Mouse (Mus musculus) forebrain, embryonic 10.5 days (tissue): ENCODE measurements around the gene Arid5b. TPM values are rescaled to one million over a fixed set of nuclear protein-coding genes. Genes with fewer than 3 reads are reported as not detected.

Source experiments
- DNase-seq: peaks from one replicate; pipeline ENCODE4 v3.0.0-alpha.2; 2017; ENCODE audit warnings: low spot score; ENCODE audit errors: extremely low spot score
- H3K27ac ChIP-seq: fragments of 300-500 bp; sonication (generic); 2 replicates; pipeline ENCODE4 v1.5.1; 2016; ENCODE audit warnings: mild to moderate bottlenecking
- H3K27me3 ChIP-seq: fragments of 300-500 bp; sonication (generic); 2 replicates; pipeline ENCODE4 v1.6.1; 2016; ENCODE audit warnings: mild to moderate bottlenecking; ENCODE audit not compliant: poor library complexity, severe bottlenecking
- H3K36me3 ChIP-seq: fragments of 300-500 bp; sonication (generic); replicated peaks from 2 replicates; pipeline ENCODE4 v1.6.1; 2016; ENCODE audit warnings: mild to moderate bottlenecking, moderate library complexity
- H3K4me1 ChIP-seq: fragments of 300-500 bp; sonication (generic); 2 replicates; pipeline ENCODE4 v1.6.1; 2016
- H3K4me3 ChIP-seq: fragments of 300-500 bp; sonication (generic); 2 replicates; pipeline ENCODE4 v1.5.1; 2016; ENCODE audit warnings: mild to moderate bottlenecking, moderate library complexity
- H3K9me3 ChIP-seq: fragments of 300-500 bp; sonication (generic); 2 replicates; pipeline ENCODE4 v1.6.1; 2016; ENCODE audit warnings: mild to moderate bottlenecking, moderate library complexity
- WGBS: fragments of 180-500 bp; shearing (Covaris S2); methylation state at CpG from one replicate; pipeline ENCODE4 v1.1.7; 2016; 5-methylcytosine and 5-hydroxymethylcytosine counted together
- polyA plus RNA-seq: library from polyadenylated mRNA; unstranded; fragments of >200 nt; fragmentation: Nextera tagmentation; extraction: Ambion mirVana; gene quantifications from 2 replicates; pipeline ENCODE4 v1.2.1, GENCODE M21; 2016

Arid5b gene
- polyA plus RNA-seq, 1 experiment from 2014 or later = 10.5 TPM

DNA sequence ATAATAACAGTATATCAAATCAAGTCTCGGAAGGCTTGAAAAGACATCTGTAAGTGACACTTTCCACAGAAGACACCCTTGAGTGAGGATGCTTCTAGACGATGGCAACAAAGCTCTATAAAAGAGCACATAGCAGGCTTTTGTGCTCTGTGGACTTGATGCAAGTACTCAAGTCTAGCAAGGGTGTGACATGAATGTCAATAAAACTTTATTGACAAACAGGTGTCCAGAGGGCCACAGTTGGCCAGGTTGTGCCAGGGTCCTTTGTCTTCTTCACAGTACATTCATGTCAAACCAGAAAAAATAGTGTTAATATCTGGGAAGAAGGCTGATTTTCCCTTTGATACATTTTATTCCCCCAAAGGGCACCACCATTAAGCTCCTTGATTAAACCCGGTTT, 149.5 kb downstream of the Arid5b start:
- no peak overlapping the region for H3K27ac ChIP-seq
- peaks cover 22% of the 10 kb centered on the region for H3K4me1 ChIP-seq
- no peaks in the 10 kb centered on the region for H3K27me3 ChIP-seq
- no peaks in the 10 kb centered on the region for H3K9me3 ChIP-seq
- no peak overlapping the region for H3K4me3 ChIP-seq
- 86% methylated on average over 3 of the region's 3 CpGs for WGBS
- DNase-seq = no peak
- H3K36me3 ChIP-seq = peaks cover 18% of the 10 kb centered on the region

DNA sequence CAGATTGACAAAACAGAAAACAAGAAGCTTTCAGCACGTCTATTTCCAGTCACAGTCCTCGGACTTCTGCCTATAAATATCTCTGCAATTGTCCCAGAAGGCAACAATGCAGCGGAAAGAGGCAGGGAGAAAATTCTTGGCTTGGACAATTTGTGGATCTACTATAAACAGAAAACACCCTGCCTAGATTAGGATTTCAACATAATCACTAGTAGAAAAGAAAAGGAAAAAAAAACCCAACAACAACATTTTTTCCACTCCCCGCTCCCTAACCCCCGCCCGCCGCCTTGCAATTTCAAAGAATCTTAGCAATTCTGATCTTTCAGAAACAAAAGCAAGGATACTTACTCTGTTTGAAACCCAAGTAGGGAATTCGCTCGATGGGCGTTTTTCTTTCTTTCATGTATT, 150.1 kb downstream of the Arid5b start:
- H3K4me3 ChIP-seq = no peak overlapping the region
- 81% methylated on average over 10 of the region's 10 CpGs for WGBS
- no peak overlapping the region for H3K27ac ChIP-seq
- H3K27me3 ChIP-seq = no peaks in the 10 kb centered on the region
- peaks cover 22% of the 10 kb centered on the region for H3K4me1 ChIP-seq
- no peak for DNase-seq
- no peaks in the 10 kb centered on the region for H3K9me3 ChIP-seq
- H3K36me3 ChIP-seq = peaks cover 18% of the 10 kb centered on the region

DNA sequence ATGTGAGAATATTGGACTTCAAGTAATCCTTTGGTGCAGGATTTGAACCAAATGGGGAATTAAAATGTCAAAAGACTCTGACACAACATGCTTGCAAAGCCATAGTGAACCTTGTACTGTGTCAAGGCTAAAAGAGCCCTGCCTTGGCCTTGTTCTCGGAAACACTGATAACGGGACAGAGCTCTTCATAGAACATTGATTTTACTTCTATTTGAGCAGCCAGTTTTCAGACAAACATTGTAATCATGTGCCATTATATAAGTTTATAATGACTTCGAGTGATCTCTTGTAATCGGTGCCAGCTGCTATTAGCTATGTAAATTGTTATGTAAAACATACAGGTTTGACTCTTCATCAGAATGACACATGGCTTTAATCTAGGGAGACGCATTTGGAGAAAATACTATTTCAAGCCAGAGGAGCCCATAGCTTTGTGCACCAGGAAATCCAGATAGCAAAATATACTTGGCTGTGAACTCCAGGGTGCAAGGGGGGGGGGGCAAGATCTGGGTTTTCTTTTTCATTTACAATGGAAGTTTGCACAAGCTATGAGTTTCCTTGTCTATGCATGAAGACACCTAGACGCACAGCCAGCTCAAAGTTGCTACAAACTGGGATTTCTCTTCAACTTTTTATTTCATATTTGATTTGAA, 150.8 kb downstream of the Arid5b start:
- H3K27ac ChIP-seq = no peak overlapping the region
- peaks cover 22% of the 10 kb centered on the region for H3K4me1 ChIP-seq
- no peaks in the 10 kb centered on the region for H3K9me3 ChIP-seq
- H3K36me3 ChIP-seq = peaks cover 12% of the 10 kb centered on the region
- DNase-seq = no peak
- WGBS = 85% methylated on average over 6 of the region's 6 CpGs
- H3K27me3 ChIP-seq = no peaks in the 10 kb centered on the region
- H3K4me3 ChIP-seq = no peak overlapping the region

DNA sequence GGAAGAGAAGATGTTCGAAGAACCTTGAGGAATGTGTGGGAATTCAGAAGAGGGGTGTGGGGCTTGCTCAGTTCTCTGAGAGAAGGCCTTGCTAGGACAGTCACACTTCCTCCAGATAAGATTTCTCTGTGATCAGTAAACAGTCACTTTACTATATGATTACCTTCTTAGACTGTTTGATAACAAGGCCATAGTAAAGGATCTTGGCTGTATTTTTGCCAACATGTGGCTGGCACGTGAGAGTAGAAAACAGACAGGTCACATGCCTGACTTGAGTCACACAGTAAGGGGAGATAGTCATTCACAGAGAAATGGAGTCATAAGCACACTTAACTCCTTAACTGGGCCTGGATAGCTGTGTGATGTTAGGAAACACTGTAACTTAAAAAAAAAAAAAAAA, 151.4 kb downstream of the Arid5b start:
- no peaks in the 10 kb centered on the region for H3K9me3 ChIP-seq

DNA sequence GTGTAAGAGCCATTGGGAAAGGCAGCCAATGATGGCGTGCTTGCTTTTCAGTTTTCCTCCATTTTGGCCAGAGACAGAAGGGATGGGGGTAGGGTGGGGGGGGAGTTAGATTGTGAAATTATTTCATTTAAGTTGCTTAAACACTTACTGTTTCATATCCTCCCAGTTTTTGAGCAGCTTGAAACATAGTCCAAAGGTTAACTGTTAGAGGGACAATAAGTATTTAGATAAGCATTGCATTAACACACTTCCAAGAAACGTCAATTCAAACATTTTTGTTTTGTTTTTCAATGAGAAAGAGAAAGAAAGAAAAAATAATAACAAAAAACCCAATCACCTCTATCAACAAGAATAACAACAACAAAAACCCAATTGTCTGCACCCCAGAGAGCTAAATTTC, 152.0 kb downstream of the Arid5b start:
- Histone ChIP-seq H3K27ac (no peak overlapping the region), H3K27me3 (no peaks in the 10 kb centered on the region), H3K36me3 (peaks cover 3% of the 10 kb centered on the region; the same call in 1 of the 2 replicates), H3K9me3 (no peaks in the 10 kb centered on the region), H3K4me3 (no peak overlapping the region), H3K4me1 (peaks cover 22% of the 10 kb centered on the region)
- no peak for DNase-seq
- 90% methylated on average over 2 of the region's 2 CpGs for WGBS

More for the DNA sequence above, 151.4 kb downstream of the Arid5b start:
- Histone ChIP-seq H3K27me3 (no peaks in the 10 kb centered on the region), H3K27ac (no peak overlapping the region), H3K4me1 (peaks cover 22% of the 10 kb centered on the region), H3K36me3 (peaks cover 6% of the 10 kb centered on the region), H3K4me3 (no peak overlapping the region)
- 87% methylated on average over 2 of the region's 2 CpGs for WGBS
- no peak for DNase-seq

DNA sequence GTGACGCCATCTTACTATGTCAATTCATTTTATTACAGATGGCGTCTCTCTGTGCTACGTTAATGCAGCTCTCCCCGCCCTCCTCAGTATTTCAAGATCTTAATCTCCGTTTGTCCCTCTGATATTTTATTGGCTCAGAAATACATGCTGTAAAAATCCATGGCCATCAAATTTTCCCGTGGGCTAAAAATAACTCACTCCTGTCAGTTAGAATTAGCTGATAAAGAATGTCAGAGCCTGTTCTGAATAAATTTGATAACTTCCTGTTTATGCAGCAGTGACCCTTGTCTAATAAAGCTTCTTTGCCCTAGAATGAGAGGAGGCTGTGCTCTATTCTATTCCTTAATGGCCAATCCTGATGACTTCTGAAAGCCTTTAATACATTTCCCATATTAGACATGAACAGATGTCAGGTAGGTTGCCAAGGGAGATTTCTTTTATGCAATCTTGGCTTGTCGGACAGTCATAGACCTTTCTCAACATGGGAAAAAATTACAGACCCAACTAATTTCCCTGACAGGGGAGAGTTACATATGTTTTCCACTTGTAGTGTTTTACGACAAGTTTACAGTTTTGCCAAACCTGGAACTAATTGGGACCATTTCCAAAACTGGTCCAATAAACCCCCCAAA, 152.5 kb downstream of the Arid5b start:
- no peak for DNase-seq
- Histone ChIP-seq H3K36me3 (peaks cover 3% of the 10 kb centered on the region; the same call in 1 of the 2 replicates), H3K27me3 (no peaks in the 10 kb centered on the region), H3K4me1 (peaks cover 22% of the 10 kb centered on the region), H3K27ac (no peak overlapping the region), H3K4me3 (no peak overlapping the region), H3K9me3 (no peaks in the 10 kb centered on the region)
- 87% methylated on average over 8 of the region's 8 CpGs for WGBS

DNA sequence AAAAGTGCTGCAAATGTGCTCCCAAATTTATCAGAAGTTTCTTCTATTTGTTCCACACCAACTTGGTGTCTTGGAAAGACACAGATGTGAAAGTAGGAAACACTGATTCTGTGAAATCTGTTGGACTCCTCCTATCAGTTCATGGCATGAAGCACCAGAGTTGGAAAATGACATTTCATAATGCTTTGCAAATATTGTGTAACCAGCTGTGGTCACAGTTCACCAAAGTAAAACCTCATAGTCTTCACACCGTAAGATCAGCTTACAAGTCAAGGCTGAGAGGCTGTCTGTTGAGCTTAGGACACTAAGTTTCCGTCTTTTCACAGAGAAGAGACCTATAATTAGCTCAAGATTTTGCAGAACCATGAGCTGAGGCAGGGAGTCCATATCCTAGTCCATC, 153.6 kb downstream of the Arid5b start:
- Histone ChIP-seq H3K9me3 (no peaks in the 10 kb centered on the region), H3K36me3 (peaks cover 3% of the 10 kb centered on the region; the same call in 1 of the 2 replicates), H3K27ac (no peak overlapping the region), H3K4me1 (peaks cover 21% of the 10 kb centered on the region), H3K27me3 (no peaks in the 10 kb centered on the region), H3K4me3 (no peak overlapping the region)
- DNase-seq = no peak
- 90% methylated on average over 2 of the region's 2 CpGs for WGBS

DNA sequence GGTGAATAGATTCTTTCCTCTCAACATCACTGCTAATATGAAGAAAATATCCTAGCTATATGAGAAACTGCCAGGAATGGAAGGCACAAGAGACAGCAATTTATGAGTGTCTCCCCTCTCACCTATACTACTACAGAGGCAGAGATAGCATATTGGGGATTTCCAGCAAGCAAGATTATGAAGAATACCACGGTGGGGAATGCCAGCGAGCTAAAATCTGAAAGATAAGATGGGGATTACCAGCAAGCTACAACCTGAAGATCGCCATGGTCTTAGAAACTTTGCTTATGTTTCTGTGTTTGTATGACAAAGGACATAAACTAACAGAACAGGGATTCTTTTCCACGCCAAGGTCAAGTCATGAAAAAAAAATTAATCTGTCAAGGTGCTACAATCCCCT, 155.1 kb downstream of the Arid5b start:
- 90% methylated on average over 4 of the region's 4 CpGs for WGBS
- peaks cover 3% of the 10 kb centered on the region; the same call in 1 of the 2 replicates for H3K36me3 ChIP-seq

DNA sequence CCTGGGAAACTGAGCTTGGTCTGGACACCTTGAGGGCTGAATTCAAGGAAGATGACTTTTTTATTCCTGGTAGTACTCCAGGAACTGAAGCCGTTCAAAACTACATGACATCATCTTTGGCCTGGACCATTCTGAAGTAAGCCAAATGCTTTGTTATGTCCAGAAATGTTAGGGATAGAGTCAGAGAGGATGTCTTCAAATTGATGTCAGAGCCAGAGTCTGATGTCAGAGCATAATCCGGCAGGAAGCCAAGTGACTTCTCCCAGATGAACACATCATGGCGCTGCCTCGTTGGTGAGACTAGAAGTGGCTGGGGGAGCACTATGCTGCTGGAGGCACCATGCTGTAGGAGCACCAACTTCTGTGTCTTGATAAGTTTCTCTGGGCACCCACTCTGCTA, 156.6 kb downstream of the Arid5b start:
- peaks cover 6% of the 10 kb centered on the region; the same call in 1 of the 2 replicates for H3K4me1 ChIP-seq
- H3K4me3 ChIP-seq = no peak overlapping the region
- WGBS = 97% methylated on average over 4 of the region's 4 CpGs
- no peaks in the 10 kb centered on the region for H3K9me3 ChIP-seq
- no peaks in the 10 kb centered on the region for H3K27me3 ChIP-seq
- peaks cover 5% of the 10 kb centered on the region; the same call in 1 of the 2 replicates for H3K36me3 ChIP-seq
- no peak overlapping the region for H3K27ac ChIP-seq
- no peak for DNase-seq

More for the DNA sequence above, 155.1 kb downstream of the Arid5b start:
- Histone ChIP-seq H3K9me3 (no peaks in the 10 kb centered on the region), H3K27ac (no peak overlapping the region), H3K4me3 (no peak overlapping the region), H3K27me3 (no peaks in the 10 kb centered on the region), H3K4me1 (peaks cover 8% of the 10 kb centered on the region; the same call in 1 of the 2 replicates)
- no peak for DNase-seq

DNA sequence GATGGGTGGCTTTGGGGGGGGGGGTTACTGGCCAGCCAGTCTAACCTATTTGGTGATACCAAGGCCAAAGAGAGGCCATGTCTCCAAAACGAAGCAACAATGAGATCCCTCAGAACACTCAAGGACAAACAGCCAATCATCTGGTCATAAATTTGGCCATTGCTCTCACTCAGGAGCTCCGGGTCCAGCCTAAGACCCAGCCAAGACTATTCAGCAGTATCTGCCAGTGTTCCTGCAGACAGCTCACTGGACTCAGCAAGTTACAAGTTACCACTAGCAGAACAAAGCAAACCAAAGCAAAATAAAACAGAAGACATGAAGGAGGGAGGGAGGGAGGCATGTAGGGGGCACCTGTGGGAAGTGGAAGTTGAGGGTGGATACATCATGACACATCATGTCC, 157.3 kb downstream of the Arid5b start:
- peaks cover 6% of the 10 kb centered on the region; the same call in 1 of the 2 replicates for H3K4me1 ChIP-seq
- 91% methylated on average over 2 of the region's 2 CpGs for WGBS
- H3K36me3 ChIP-seq = peaks cover 5% of the 10 kb centered on the region; the same call in 1 of the 2 replicates
- H3K4me3 ChIP-seq = no peak overlapping the region
- no peak for DNase-seq
- H3K27ac ChIP-seq = no peak overlapping the region
- no peaks in the 10 kb centered on the region for H3K9me3 ChIP-seq
- no peaks in the 10 kb centered on the region for H3K27me3 ChIP-seq

DNA sequence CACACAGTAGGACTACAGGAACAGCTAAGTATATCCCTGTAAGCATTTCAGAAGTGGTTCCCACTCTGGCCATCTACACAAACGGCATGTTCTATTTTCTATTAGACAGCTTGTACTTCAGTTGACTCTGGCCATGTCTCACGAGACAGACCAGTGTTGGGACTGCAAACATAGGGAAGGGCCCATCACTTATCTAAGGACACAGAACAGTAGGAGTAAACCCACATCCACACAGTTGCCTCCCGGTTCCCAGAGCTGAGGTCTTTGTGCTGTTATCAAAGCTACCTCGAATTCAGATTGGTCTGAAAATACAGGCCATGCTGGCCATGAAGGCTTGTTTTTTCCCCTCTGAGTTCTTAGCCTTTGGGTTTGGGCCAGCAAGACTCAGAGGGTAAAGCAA, 158.5 kb downstream of the Arid5b start:
- no peak for DNase-seq
- H3K9me3 ChIP-seq = no peaks in the 10 kb centered on the region
- H3K4me3 ChIP-seq = no peak overlapping the region
- peaks cover 5% of the 10 kb centered on the region; the same call in 1 of the 2 replicates for H3K36me3 ChIP-seq
- no peak overlapping the region for H3K27ac ChIP-seq
- H3K4me1 ChIP-seq = no peaks in the 10 kb centered on the region
- no peaks in the 10 kb centered on the region for H3K27me3 ChIP-seq
- WGBS = 93% methylated on average over 4 of the region's 4 CpGs

DNA sequence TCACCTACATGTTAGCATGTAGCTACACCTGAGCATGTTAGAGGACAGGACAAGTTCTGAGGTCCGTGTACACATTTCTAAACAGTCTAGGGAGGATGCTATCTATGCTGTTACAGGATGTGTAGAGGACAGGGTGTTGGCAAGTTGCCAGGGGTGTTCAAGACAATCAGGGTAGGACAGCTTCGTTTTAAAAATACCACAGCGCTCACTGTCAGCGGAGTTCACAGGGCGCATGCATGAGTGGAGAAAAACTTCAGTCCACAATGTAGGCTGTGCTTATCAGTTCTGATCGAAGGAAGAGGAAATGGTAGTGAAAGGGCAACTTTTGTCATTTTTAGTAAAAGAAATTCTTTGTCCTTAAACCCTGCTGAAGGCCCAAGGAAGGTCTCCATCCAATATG, 159.3 kb downstream of the Arid5b start:
- Histone ChIP-seq H3K27me3 (no peaks in the 10 kb centered on the region), H3K36me3 (peaks cover 5% of the 10 kb centered on the region; the same call in 1 of the 2 replicates), H3K27ac (no peak overlapping the region), H3K4me1 (no peaks in the 10 kb centered on the region), H3K4me3 (no peak overlapping the region), H3K9me3 (no peaks in the 10 kb centered on the region)
- no peak for DNase-seq
- whole genome bisulfite sequencing = 91% methylated on average over 6 of the region's 6 CpGs

DNA sequence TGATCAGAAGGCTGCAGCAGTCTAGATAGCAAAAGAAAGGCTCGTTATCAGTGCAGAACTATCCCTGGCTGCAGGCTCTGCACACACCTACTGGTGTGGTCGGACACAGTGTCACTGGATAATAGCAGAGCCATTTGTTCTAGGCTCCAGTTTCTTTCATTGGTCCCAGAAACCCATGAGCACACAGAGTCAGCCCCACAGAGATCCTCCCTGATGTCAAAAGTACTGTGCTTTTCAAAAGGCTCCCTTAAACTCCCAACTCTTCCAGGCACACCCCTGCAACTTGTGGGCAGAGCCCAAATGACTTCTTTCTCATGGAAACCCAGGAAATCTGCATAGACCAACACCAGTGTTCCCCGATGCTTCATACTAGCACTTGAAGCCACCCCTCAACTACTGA, 163.6 kb downstream of the Arid5b start:
- Histone ChIP-seq H3K27ac (no peak overlapping the region), H3K4me3 (no peak overlapping the region), H3K9me3 (no peaks in the 10 kb centered on the region), H3K27me3 (no peaks in the 10 kb centered on the region), H3K36me3 (peaks cover 3% of the 10 kb centered on the region; the same call in 1 of the 2 replicates), H3K4me1 (peaks cover 16% of the 10 kb centered on the region)
- no peak for DNase-seq
- WGBS = 85% methylated on average over 3 of the region's 3 CpGs
